Mouse (Mus musculus) embryonic facial prominence, embryonic 13.5 days (tissue): ENCODE measurements around the gene Actr3b. TPM values are rescaled to one million over a fixed set of nuclear protein-coding genes. Genes with fewer than 3 reads are reported as not detected.

Experiments
- ATAC-seq: fragments of 200-750 bp; cut with Nextera tagmentation; 2 replicates; pipeline ENCODE4 v1.8.0; 2017; ENCODE audit warnings: low read depth; ENCODE audit not compliant: insufficient number of reproducible peaks, insufficient read depth, low FRiP score, low TSS enrichment
- H3K27ac ChIP-seq: fragments of 300-500 bp; sonication (generic); 2 replicates; pipeline ENCODE4 v1.5.1; 2015; ENCODE audit warnings: moderate library complexity, mild to moderate bottlenecking, inconsistent platforms
- H3K27me3 ChIP-seq: fragments of 300-500 bp; sonication (generic); 2 replicates; pipeline ENCODE4 v1.6.1; 2015; ENCODE audit warnings: mild to moderate bottlenecking, inconsistent platforms
- H3K36me3 ChIP-seq: fragments of 300-500 bp; sonication (generic); 2 replicates; pipeline ENCODE4 v1.6.1; 2015; ENCODE audit warnings: mild to moderate bottlenecking, inconsistent platforms
- H3K4me1 ChIP-seq: fragments of 300-500 bp; sonication (generic); 2 replicates; pipeline ENCODE4 v1.6.1; 2015; ENCODE audit warnings: inconsistent platforms
- H3K4me2 ChIP-seq: fragments of 300-500 bp; sonication (generic); 2 replicates; pipeline ENCODE4 v1.6.1; 2015; ENCODE audit warnings: moderate library complexity, mild to moderate bottlenecking, inconsistent platforms
- H3K4me3 ChIP-seq: fragments of 300-500 bp; sonication (generic); 2 replicates; pipeline ENCODE4 v1.5.1; 2015; ENCODE audit warnings: mild to moderate bottlenecking, inconsistent platforms
- H3K9ac ChIP-seq: fragments of 300-500 bp; sonication (generic); 2 replicates; pipeline ENCODE4 v1.6.1; 2015; ENCODE audit warnings: mild to moderate bottlenecking, inconsistent platforms
- H3K9me3 ChIP-seq: fragments of 300-500 bp; sonication (generic); 2 replicates; pipeline ENCODE4 v1.6.1; 2016; ENCODE audit warnings: inconsistent platforms
- WGBS: fragments of 180-500 bp; shearing (Covaris S2); methylation state at CpG from one replicate; pipeline ENCODE4 v1.1.7; 2015; ENCODE audit warnings: mixed read lengths; 5-methylcytosine and 5-hydroxymethylcytosine counted together
- polyA plus RNA-seq: library from polyadenylated mRNA; unstranded; fragments of >200 nt; fragmentation: Nextera tagmentation; extraction: Ambion mirVana; gene quantifications from 2 replicates; pipeline ENCODE4 v1.2.1, GENCODE M21; 2015

Gene Actr3b
- polyA plus RNA-seq, 1 experiment from 2014 or later: 4.7 TPM

GRCm38 (mm10) chr5:25797776-25798175 is 38.0 kb downstream of the Actr3b start:
- Histone ChIP-seq H3K9me3 (no peaks in the 10 kb centered on the region), H3K4me3 (no peak overlapping the region), H3K27me3 (no peaks in the 10 kb centered on the region), H3K27ac (no peak overlapping the region), H3K4me2 (no peak overlapping the region), H3K4me1 (no peaks in the 10 kb centered on the region), H3K36me3 (no peaks in the 10 kb centered on the region), H3K9ac (no peak overlapping the region)
- WGBS: 86% methylated on average over 11 of the region's 11 CpGs
- no peak for ATAC-seq

- Histone ChIP-seq H3K36me3 (no peaks in the 10 kb centered on the region), H3K4me1 (no peaks in the 10 kb centered on the region), H3K4me3 (no peak overlapping the region), H3K27ac (no peak overlapping the region), H3K9ac (no peak overlapping the region), H3K9me3 (no peaks in the 10 kb centered on the region), H3K4me2 (no peak overlapping the region), H3K27me3 (no peaks in the 10 kb centered on the region)
- 67% methylated on average over 6 of the region's 6 CpGs for WGBS
- ATAC-seq: no peak
These were observed 41.1 kb downstream of the Actr3b start for GRCm38 (mm10) chr5:25800929-25801328.

GRCm38 (mm10) chr5:25801744-25802143 is 41.9 kb downstream of the Actr3b start:
- Histone ChIP-seq H3K4me1 (no peaks in the 10 kb centered on the region), H3K36me3 (no peaks in the 10 kb centered on the region), H3K9me3 (no peaks in the 10 kb centered on the region), H3K4me2 (no peak overlapping the region), H3K27me3 (no peaks in the 10 kb centered on the region), H3K27ac (no peak overlapping the region), H3K4me3 (no peak overlapping the region), H3K9ac (no peak overlapping the region)
- no peak for ATAC-seq
- WGBS: 79% methylated on average over 4 of the region's 4 CpGs

GRCm38 (mm10) chr5:25804569-25804968 is 44.8 kb downstream of the Actr3b start:
- Histone ChIP-seq H3K36me3 (no peaks in the 10 kb centered on the region), H3K27me3 (no peaks in the 10 kb centered on the region), H3K4me2 (no peak overlapping the region), H3K9ac (no peak overlapping the region), H3K9me3 (no peaks in the 10 kb centered on the region), H3K4me1 (no peaks in the 10 kb centered on the region), H3K27ac (no peak overlapping the region), H3K4me3 (no peak overlapping the region)
- ATAC-seq: no peak
- WGBS: 80% methylated on average over 5 of the region's 5 CpGs

GRCm38 (mm10) chr5:25812922-25813321 is 53.1 kb downstream of the Actr3b start:
- Histone ChIP-seq H3K36me3 (no peaks in the 10 kb centered on the region), H3K4me1 (no peaks in the 10 kb centered on the region), H3K27ac (no peak overlapping the region), H3K4me3 (no peak overlapping the region), H3K27me3 (no peaks in the 10 kb centered on the region), H3K4me2 (no peak overlapping the region), H3K9ac (no peak overlapping the region), H3K9me3 (no peaks in the 10 kb centered on the region)
- 63% methylated on average over 6 of the region's 6 CpGs for WGBS
- ATAC-seq: no peak

GRCm38 (mm10) chr5:25829308-25830094 is 69.7 kb downstream of the Actr3b start:
- no peak overlapping the region for H3K4me3 ChIP-seq
- no peaks in the 10 kb centered on the region for H3K9me3 ChIP-seq
- WGBS: 64% methylated on average over 16 of the region's 16 CpGs
- no peaks in the 10 kb centered on the region for H3K4me1 ChIP-seq
- no peak overlapping the region for H3K9ac ChIP-seq
- H3K36me3 ChIP-seq: no peaks in the 10 kb centered on the region
- H3K27me3 ChIP-seq: no peaks in the 10 kb centered on the region
- no peak overlapping the region for H3K27ac ChIP-seq
- H3K4me2 ChIP-seq: no peak overlapping the region
- no peak for ATAC-seq

- 73% methylated on average over 3 of the region's 3 CpGs for WGBS
- Histone ChIP-seq H3K4me2 (no peak overlapping the region), H3K9ac (no peak overlapping the region), H3K27me3 (no peaks in the 10 kb centered on the region), H3K4me1 (no peaks in the 10 kb centered on the region), H3K27ac (no peak overlapping the region), H3K9me3 (no peaks in the 10 kb centered on the region), H3K36me3 (no peaks in the 10 kb centered on the region), H3K4me3 (no peak overlapping the region)
- no peak for ATAC-seq
These were observed 71.0 kb downstream of the Actr3b start for GRCm38 (mm10) chr5:25830802-25831201.

GRCm38 (mm10) chr5:25831624-25832023 is 71.8 kb downstream of the Actr3b start:
- Histone ChIP-seq H3K36me3 (no peaks in the 10 kb centered on the region), H3K4me2 (no peak overlapping the region), H3K9ac (no peak overlapping the region), H3K9me3 (no peaks in the 10 kb centered on the region), H3K27me3 (no peaks in the 10 kb centered on the region), H3K4me1 (no peaks in the 10 kb centered on the region), H3K4me3 (no peak overlapping the region), H3K27ac (no peak overlapping the region)
- 62% methylated on average over 5 of the region's 5 CpGs for WGBS
- no peak for ATAC-seq

GRCm38 (mm10) chr5:25839400-25839799 is 79.6 kb downstream of the Actr3b start:
- Histone ChIP-seq H3K9me3 (no peaks in the 10 kb centered on the region), H3K27me3 (no peaks in the 10 kb centered on the region), H3K4me3 (no peak overlapping the region), H3K36me3 (no peaks in the 10 kb centered on the region), H3K9ac (no peak overlapping the region), H3K27ac (no peak overlapping the region), H3K4me2 (no peak overlapping the region), H3K4me1 (no peaks in the 10 kb centered on the region)
- WGBS: 32% methylated on average over 4 of the region's 4 CpGs
- no peak for ATAC-seq

GRCm38 (mm10) chr5:25846558-25846957 is 86.8 kb downstream of the Actr3b start:
- Histone ChIP-seq H3K27ac (no peak overlapping the region), H3K4me2 (no peak overlapping the region), H3K36me3 (no peaks in the 10 kb centered on the region), H3K9me3 (no peaks in the 10 kb centered on the region), H3K27me3 (no peaks in the 10 kb centered on the region), H3K4me3 (no peak overlapping the region), H3K9ac (no peak overlapping the region), H3K4me1 (no peaks in the 10 kb centered on the region)
- WGBS: 90% methylated on average over 6 of the region's 6 CpGs
- no peak for ATAC-seq

- H3K36me3 ChIP-seq: no peaks in the 10 kb centered on the region
- H3K27ac ChIP-seq: no peak overlapping the region
- H3K4me1 ChIP-seq: no peaks in the 10 kb centered on the region
- no peak overlapping the region for H3K4me2 ChIP-seq
- H3K27me3 ChIP-seq: no peaks in the 10 kb centered on the region
- WGBS: 82% methylated on average over 7 of the region's 7 CpGs
- no peaks in the 10 kb centered on the region for H3K9me3 ChIP-seq
- H3K9ac ChIP-seq: no peak overlapping the region
- no peak overlapping the region for H3K4me3 ChIP-seq
- ATAC-seq: no peak
These were observed 87.4 kb downstream of the Actr3b start for GRCm38 (mm10) chr5:25847154-25847553.

- Histone ChIP-seq H3K27me3 (no peaks in the 10 kb centered on the region), H3K4me1 (no peaks in the 10 kb centered on the region), H3K36me3 (no peaks in the 10 kb centered on the region), H3K9ac (no peak overlapping the region), H3K4me2 (no peak overlapping the region), H3K9me3 (no peaks in the 10 kb centered on the region), H3K4me3 (no peak overlapping the region), H3K27ac (no peak overlapping the region)
- ATAC-seq: no peak
- 53% methylated on average over 9 of the region's 9 CpGs for WGBS
These were observed 88.3 kb downstream of the Actr3b start for GRCm38 (mm10) chr5:25848058-25848457.
